Mouse (Mus musculus): Measurements from ENCODE around the gene Tgm7. TPM values are rescaled to one million over a fixed set of nuclear protein-coding genes. Genes with fewer than 3 reads are reported as not detected.
"Not testable (repeated sequence)": the region's sequence is repeated elsewhere in the genome, so short reads cannot be mapped to it uniquely, and the experiment has no call there.

Gene Tgm7
- not detected in 2 replicates for total RNA-seq (2017)

GRCm38 (mm10) chr2:121109695-121110094 lies at the start of gene Tgm7:
Tgm7 (minus strand) TSS chr2:121109795.
- ATAC-seq (ENCODE audit: extremely low read depth, insufficient number of reproducible peaks, low FRiP score, poor library complexity, severe bottlenecking) = no peak

GRCm38 (mm10) chr2:121153100-121153499 lies 43.5 kb upstream of the Tgm7 start:
- no peak for ATAC-seq (ENCODE audit: extremely low read depth, insufficient number of reproducible peaks, low FRiP score, poor library complexity, severe bottlenecking)

- no peak for ATAC-seq (ENCODE audit: extremely low read depth, insufficient number of reproducible peaks, low FRiP score, poor library complexity, severe bottlenecking)
Observed at GRCm38 (mm10) chr2:121149679-121150078, 40.1 kb upstream of the Tgm7 start.

GRCm38 (mm10) chr2:121142415-121142814 lies 32.8 kb upstream of the Tgm7 start:
- no peak for ATAC-seq (ENCODE audit: extremely low read depth, insufficient number of reproducible peaks, low FRiP score, poor library complexity, severe bottlenecking)

GRCm38 (mm10) chr2:121141216-121142035 lies 31.8 kb upstream of the Tgm7 start:
- no peak for ATAC-seq (ENCODE audit: extremely low read depth, insufficient number of reproducible peaks, low FRiP score, poor library complexity, severe bottlenecking)

- ATAC-seq (ENCODE audit: extremely low read depth, insufficient number of reproducible peaks, low FRiP score, poor library complexity, severe bottlenecking) = peak; percentile 78
Observed at GRCm38 (mm10) chr2:121140018-121140882, 30.7 kb upstream of the Tgm7 start, which contains the start of the genes Adal and Lcmt2. Adal (plus strand) TSS chr2:121140428. Lcmt2 (minus strand) TSS chr2:121140653.

GRCm38 (mm10) chr2:121139266-121140017 lies 29.8 kb upstream of the Tgm7 start:
- ATAC-seq (ENCODE audit: extremely low read depth, insufficient number of reproducible peaks, low FRiP score, poor library complexity, severe bottlenecking) = no peak

GRCm38 (mm10) chr2:121137371-121137770 lies 27.8 kb upstream of the Tgm7 start:
- ATAC-seq (ENCODE audit: extremely low read depth, insufficient number of reproducible peaks, low FRiP score, poor library complexity, severe bottlenecking) = no peak

- ATAC-seq (ENCODE audit: extremely low read depth, insufficient number of reproducible peaks, low FRiP score, poor library complexity, severe bottlenecking) = no peak
Observed at GRCm38 (mm10) chr2:121132822-121133221, 23.2 kb upstream of the Tgm7 start.

- ATAC-seq (ENCODE audit: extremely low read depth, insufficient number of reproducible peaks, low FRiP score, poor library complexity, severe bottlenecking) = no peak
Observed at GRCm38 (mm10) chr2:121128865-121129620, 19.4 kb upstream of the Tgm7 start.

- ATAC-seq (ENCODE audit: extremely low read depth, insufficient number of reproducible peaks, low FRiP score, poor library complexity, severe bottlenecking) = no peak
Observed at GRCm38 (mm10) chr2:121127536-121127935, 17.9 kb upstream of the Tgm7 start.

GRCm38 (mm10) chr2:121126302-121126701 lies 16.7 kb upstream of the Tgm7 start:
- ATAC-seq (ENCODE audit: extremely low read depth, insufficient number of reproducible peaks, low FRiP score, poor library complexity, severe bottlenecking) = not testable (repeated sequence)

- no peak for ATAC-seq (ENCODE audit: extremely low read depth, insufficient number of reproducible peaks, low FRiP score, poor library complexity, severe bottlenecking)
Observed at GRCm38 (mm10) chr2:121119260-121119659, 9.7 kb upstream of the Tgm7 start.

GRCm38 (mm10) chr2:121115418-121115817 lies 5.8 kb upstream of the Tgm7 start:
- no peak for ATAC-seq (ENCODE audit: extremely low read depth, insufficient number of reproducible peaks, low FRiP score, poor library complexity, severe bottlenecking)

- no peak for ATAC-seq (ENCODE audit: extremely low read depth, insufficient number of reproducible peaks, low FRiP score, poor library complexity, severe bottlenecking)
Observed at GRCm38 (mm10) chr2:121105940-121106339, 3.7 kb downstream of the Tgm7 start.

- ATAC-seq (ENCODE audit: extremely low read depth, insufficient number of reproducible peaks, low FRiP score, poor library complexity, severe bottlenecking) = peak; percentile 69; the same call in 1 of the 2 replicates
Observed at GRCm38 (mm10) chr2:121102051-121102450, 7.5 kb downstream of the Tgm7 start.

- ATAC-seq (ENCODE audit: extremely low read depth, insufficient number of reproducible peaks, low FRiP score, poor library complexity, severe bottlenecking) = no peak
Observed at GRCm38 (mm10) chr2:121089751-121090150, 19.8 kb downstream of the Tgm7 start.

GRCm38 (mm10) chr2:121088507-121088906 lies 21.1 kb downstream of the Tgm7 start:
- ATAC-seq (ENCODE audit: extremely low read depth, insufficient number of reproducible peaks, low FRiP score, poor library complexity, severe bottlenecking) = no peak

Measured in neutrophil, adult 5-6 weeks (primary cell).